Mouse (Mus musculus): ENCODE measurements around the gene Fam53a. TPM values are rescaled to one million over a fixed set of nuclear protein-coding genes. Genes with fewer than 3 reads are reported as not detected.

Fam53a gene
- polyA plus RNA-seq, 1 experiment from 2014 or later: 26.7 TPM

DNA sequence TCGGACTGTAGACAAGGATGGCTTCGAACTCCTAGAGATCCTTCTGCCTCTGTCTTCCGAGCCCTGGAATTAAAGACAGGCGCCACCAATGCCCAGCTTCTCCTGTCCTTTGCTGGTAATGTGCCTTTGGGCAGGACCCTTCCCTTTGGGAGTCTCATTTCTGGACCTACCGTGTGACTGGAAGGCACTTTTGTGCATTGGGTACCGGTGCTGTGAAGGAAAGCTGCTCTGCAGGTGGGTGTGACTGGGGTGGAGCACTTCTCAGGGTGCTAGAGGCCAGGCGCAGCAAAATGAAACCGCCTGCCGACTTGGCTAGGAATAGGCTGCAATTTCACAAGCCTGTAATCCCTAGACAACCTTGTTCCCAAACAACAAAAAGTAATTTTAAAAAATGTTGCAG, 626 bp upstream of the Fam53a start:
- peak; percentile 66 for DNase-seq
- 2% methylated on average over 9 of the region's 9 CpGs for whole genome bisulfite sequencing (ENCODE audit: insufficient replicate concordance)

DNA sequence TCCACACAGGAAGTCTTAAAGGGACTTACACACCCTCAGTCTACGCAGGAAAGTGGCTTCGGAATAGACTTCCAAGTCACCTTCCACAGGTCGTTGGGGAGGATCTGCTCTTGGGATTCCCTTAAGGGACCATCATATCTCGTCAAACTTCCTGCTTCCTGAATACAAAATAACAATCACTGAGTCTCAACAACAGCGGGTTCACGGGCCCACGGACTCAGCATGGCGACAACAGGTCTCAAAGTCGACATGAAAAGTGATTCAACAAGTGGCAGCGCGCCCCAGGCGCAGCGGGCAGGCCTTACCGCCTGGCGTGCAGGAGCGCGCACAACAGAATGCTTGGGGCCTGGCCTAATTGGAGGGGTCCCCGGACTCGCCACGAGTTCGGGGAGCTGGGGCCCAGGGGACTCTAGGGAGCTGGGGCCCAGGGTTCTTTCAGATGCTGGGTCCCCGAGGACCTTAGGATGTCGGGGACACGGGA, 575 bp downstream of the Fam53a start:
- under 1% methylated on average over 24 of the region's 24 CpGs for WGBS (ENCODE audit: insufficient replicate concordance)
- Histone ChIP-seq H3K36me3 (0 out of 2 replicates have a peak, but pooled peaks cover 2% of the 10 kb centered on the region), H3K27me3 (no peaks in the 10 kb centered on the region), H3K4me3 (replicated peaks) (peak overlapping the region; percentile 85), H3K4me1 (replicated peaks) (peaks cover 44% of the 10 kb centered on the region), H3K9me3 (replicated peaks) (no peaks in the 10 kb centered on the region), H3K4me2 (peak overlapping the region; percentile 98), H3K9ac (peak overlapping the region; percentile 93), H3K27ac (peak overlapping the region; percentile 93)
- peak; percentile 50 for DNase-seq
- ATAC-seq (ENCODE audit: low read depth): peak; percentile 19; the same call in 1 of the 2 replicates

More for the DNA sequence above, 626 bp upstream of the Fam53a start:
- Histone ChIP-seq H3K4me2 (peak overlapping the region; percentile 97), H3K36me3 (peaks cover 6% of the 10 kb centered on the region), H3K27me3 (no peaks in the 10 kb centered on the region), H3K9me3 (replicated peaks) (no peaks in the 10 kb centered on the region), H3K4me3 (replicated peaks) (peak overlapping the region; percentile 85), H3K27ac (peak overlapping the region; percentile 87), H3K9ac (peak overlapping the region; percentile 75), H3K4me1 (replicated peaks) (peaks cover 37% of the 10 kb centered on the region)
- peak; percentile 73 for ATAC-seq (ENCODE audit: low read depth)

DNA sequence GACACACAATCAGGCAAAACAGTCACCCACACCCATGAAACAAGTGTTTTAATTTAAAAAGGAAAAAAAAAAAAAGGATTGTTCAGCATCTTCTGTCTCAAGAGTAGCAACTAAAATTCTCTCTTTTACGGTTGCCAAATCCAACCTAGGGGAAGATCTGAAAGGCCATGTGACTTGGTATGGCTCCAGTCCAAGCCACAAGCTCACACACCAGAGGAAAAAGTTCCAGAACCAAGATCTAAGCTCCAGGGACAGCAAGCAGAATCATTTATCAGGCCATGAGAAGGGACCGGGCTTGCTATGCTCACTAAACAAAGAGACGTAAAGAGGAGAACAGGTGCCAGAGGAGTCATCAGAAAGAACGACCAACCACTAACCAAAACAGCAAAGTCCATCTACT, 1.5 kb downstream of the Fam53a start:
- Histone ChIP-seq H3K27ac (no peak overlapping the region), H3K4me1 (replicated peaks) (peaks cover 44% of the 10 kb centered on the region), H3K27me3 (no peaks in the 10 kb centered on the region), H3K36me3 (0 out of 2 replicates have a peak, but pooled peaks cover 7% of the 10 kb centered on the region), H3K4me3 (replicated peaks) (peak overlapping the region; percentile 85), H3K9me3 (replicated peaks) (no peaks in the 10 kb centered on the region), H3K9ac (peak overlapping the region; percentile 93), H3K4me2 (peak overlapping the region; percentile 98)
- ATAC-seq (ENCODE audit: low read depth): no peak
- no peak for DNase-seq
- WGBS (ENCODE audit: insufficient replicate concordance): 42% methylated on average over 4 of the region's 4 CpGs

DNA sequence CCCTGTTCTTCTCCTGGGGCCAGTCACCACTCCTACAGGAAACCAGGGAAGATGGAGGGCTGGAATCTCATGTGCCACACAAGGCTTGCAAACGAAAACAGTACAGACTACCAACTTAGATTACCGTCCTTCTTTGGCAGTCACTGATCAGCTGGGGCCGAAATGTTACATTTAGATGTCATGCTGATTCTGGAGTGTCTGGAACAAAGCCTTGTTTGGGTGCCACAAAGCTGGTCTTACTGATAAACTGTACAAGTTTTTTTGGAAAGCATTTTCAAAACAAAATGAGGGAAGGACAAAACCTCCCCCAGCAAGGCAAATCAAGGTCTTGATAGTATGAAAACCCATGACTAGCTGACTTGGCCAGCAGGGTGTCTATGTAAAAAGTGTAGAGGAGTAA, 5.7 kb downstream of the Fam53a start:
- Histone ChIP-seq H3K27me3 (no peaks in the 10 kb centered on the region), H3K4me3 (replicated peaks) (no peak overlapping the region), H3K27ac (no peak overlapping the region), H3K4me1 (replicated peaks) (peaks cover 38% of the 10 kb centered on the region), H3K9ac (no peak overlapping the region), H3K9me3 (replicated peaks) (no peaks in the 10 kb centered on the region), H3K4me2 (no peak overlapping the region), H3K36me3 (peaks cover 19% of the 10 kb centered on the region; the same call in 1 of the 2 replicates)
- ATAC-seq (ENCODE audit: low read depth) (no peak), DNase-seq (no peak)
- WGBS (ENCODE audit: insufficient replicate concordance): 65% methylated on average over 3 of the region's 3 CpGs

DNA sequence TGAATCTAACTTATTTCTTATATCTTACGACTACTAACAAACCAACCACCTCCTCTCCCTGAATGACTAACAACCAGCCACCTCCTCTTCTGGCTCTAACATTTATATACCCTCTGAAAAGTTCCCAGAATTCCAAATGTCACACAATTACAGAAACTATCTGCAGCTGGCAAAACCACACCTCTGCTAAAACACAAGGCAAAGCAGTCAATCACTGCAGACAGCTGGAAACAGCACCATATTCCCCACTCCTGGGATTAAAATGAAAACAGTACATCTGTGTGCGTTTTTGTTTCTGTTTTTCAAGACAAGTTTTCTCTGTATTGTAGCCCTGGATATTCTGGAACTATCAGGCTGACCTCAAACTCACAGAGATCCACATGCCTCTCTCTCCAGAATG, 6.8 kb downstream of the Fam53a start:
- no peak for DNase-seq
- Histone ChIP-seq H3K27ac (no peak overlapping the region), H3K4me1 (replicated peaks) (peaks cover 31% of the 10 kb centered on the region), H3K4me2 (no peak overlapping the region), H3K9me3 (replicated peaks) (no peaks in the 10 kb centered on the region), H3K36me3 (peaks cover 19% of the 10 kb centered on the region; the same call in 1 of the 2 replicates), H3K27me3 (no peaks in the 10 kb centered on the region), H3K9ac (no peak overlapping the region), H3K4me3 (replicated peaks) (no peak overlapping the region)
- no peak for ATAC-seq (ENCODE audit: low read depth)
- WGBS (ENCODE audit: insufficient replicate concordance): 72% methylated on average over 2 of the region's 2 CpGs

DNA sequence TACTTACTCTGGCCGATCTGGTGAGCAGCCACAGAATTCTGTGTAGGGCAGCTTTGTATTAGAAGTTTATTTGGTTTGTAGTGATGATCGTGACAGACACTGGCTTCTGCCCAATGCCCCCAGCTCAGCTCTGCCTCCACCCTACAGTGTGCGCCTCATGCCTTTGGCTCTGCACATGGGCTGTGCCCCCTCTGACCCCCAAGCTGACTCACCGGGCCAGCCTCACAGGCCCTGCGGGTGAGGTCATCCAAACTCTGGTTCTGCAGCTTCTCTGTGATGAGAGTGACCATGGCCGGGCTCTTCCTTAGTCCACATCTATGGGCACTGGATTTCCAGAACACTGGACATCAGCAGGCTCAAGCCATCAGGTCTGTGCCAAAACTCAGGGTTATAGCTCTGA, 15.0 kb downstream of the Fam53a start:
- no peak overlapping the region for H3K4me3 ChIP-seq (replicated peaks)
- H3K36me3 ChIP-seq: peaks cover 36% of the 10 kb centered on the region
- no peaks in the 10 kb centered on the region for H3K27me3 ChIP-seq
- DNase-seq (no peak), ATAC-seq (ENCODE audit: low read depth) (no peak)
- no peak overlapping the region for H3K27ac ChIP-seq
- WGBS (ENCODE audit: insufficient replicate concordance): 88% methylated on average over 6 of the region's 6 CpGs
- H3K4me1 ChIP-seq (replicated peaks): 0 out of 2 replicates have a peak, but pooled peaks cover 3% of the 10 kb centered on the region
- H3K4me2 ChIP-seq: no peak overlapping the region
- H3K9me3 ChIP-seq (replicated peaks): no peaks in the 10 kb centered on the region
- no peak overlapping the region for H3K9ac ChIP-seq

DNA sequence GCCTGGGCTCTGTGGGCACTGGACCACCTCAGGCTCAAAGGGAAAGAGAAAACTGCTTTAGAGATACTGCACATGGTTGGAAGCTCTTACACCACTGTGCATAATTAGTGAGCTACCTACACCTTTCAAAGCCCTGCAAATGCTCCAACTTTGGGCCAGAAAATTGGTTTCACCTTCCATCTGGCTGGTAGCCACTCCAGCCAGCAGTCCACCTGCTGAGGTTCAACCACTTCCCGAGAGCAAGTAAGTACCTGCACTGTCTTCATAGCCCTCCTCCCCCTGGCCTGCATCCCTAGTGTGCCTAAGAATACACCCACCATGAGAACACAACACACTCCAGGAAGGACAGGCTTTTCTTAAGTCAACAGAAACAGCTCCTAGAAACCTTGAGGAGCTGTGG, 17.6 kb downstream of the Fam53a start:
- Histone ChIP-seq H3K27ac (no peak overlapping the region), H3K4me2 (no peak overlapping the region), H3K4me1 (replicated peaks) (0 out of 2 replicates have a peak, but pooled peaks cover 3% of the 10 kb centered on the region), H3K27me3 (no peaks in the 10 kb centered on the region), H3K9me3 (replicated peaks) (no peaks in the 10 kb centered on the region), H3K36me3 (peaks cover 61% of the 10 kb centered on the region), H3K9ac (no peak overlapping the region), H3K4me3 (replicated peaks) (no peak overlapping the region)
- ATAC-seq (ENCODE audit: low read depth) (no peak), DNase-seq (no peak)
- WGBS (ENCODE audit: insufficient replicate concordance): 87% methylated on average over 1 of the region's 1 CpGs

DNA sequence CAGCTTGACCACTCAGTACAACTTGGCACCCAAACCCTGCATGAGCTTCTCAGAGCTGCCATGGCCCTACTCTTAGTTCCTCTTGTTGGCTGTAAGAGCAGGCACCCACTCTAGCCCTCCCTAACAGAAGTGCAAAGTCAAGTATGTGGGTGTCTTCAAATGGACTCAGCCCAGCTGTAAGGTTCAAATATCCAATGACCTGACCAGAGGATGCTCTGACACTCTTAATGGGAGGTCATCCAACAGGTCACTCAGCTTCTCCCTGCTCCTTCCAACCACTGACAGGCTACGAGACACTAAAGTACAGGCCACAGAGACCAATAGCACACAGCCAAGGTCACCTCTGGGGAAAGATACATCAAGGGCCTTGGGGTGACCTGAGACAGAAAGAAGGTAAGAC, 20.2 kb downstream of the Fam53a start:
- no peaks in the 10 kb centered on the region for H3K27me3 ChIP-seq
- 74% methylated on average over 1 of the region's 1 CpGs for WGBS (ENCODE audit: insufficient replicate concordance)

DNA sequence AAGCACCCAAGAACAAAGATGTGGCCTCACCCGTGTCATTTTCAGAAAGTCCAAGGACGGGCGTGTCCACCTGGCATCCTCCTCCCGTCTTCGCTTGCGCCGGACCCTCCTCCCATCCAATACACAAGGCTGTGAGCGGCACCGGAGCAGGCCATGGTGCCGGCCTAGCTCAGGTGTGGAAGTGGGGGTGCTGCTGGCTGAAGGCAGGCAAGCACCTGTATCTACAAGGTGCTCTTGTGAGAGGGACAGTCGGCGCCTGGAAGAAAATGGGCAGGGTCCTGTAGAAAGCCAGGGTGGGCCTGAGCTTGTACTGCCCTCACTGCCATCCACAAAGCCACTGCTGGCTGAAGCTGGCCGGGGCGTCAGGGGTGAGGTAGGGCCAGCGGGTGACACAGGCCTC, 22.0 kb downstream of the Fam53a start:
- WGBS (ENCODE audit: insufficient replicate concordance): 86% methylated on average over 15 of the region's 15 CpGs
- H3K9me3 ChIP-seq (replicated peaks): no peaks in the 10 kb centered on the region
- no peak overlapping the region for H3K4me3 ChIP-seq (replicated peaks)
- no peak for ATAC-seq (ENCODE audit: low read depth)
- no peak overlapping the region for H3K27ac ChIP-seq
- H3K4me1 ChIP-seq (replicated peaks): no peaks in the 10 kb centered on the region
- no peaks in the 10 kb centered on the region for H3K27me3 ChIP-seq
- no peak for DNase-seq
- no peak overlapping the region for H3K9ac ChIP-seq
- peaks cover 67% of the 10 kb centered on the region for H3K36me3 ChIP-seq
- H3K4me2 ChIP-seq: no peak overlapping the region

More for the DNA sequence above, 20.2 kb downstream of the Fam53a start:
- no peak for ATAC-seq (ENCODE audit: low read depth)
- Histone ChIP-seq H3K4me1 (replicated peaks) (no peaks in the 10 kb centered on the region), H3K4me3 (replicated peaks) (no peak overlapping the region), H3K36me3 (peaks cover 75% of the 10 kb centered on the region), H3K27ac (no peak overlapping the region), H3K4me2 (no peak overlapping the region), H3K9ac (no peak overlapping the region), H3K9me3 (replicated peaks) (no peaks in the 10 kb centered on the region)
- DNase-seq: no peak

DNA sequence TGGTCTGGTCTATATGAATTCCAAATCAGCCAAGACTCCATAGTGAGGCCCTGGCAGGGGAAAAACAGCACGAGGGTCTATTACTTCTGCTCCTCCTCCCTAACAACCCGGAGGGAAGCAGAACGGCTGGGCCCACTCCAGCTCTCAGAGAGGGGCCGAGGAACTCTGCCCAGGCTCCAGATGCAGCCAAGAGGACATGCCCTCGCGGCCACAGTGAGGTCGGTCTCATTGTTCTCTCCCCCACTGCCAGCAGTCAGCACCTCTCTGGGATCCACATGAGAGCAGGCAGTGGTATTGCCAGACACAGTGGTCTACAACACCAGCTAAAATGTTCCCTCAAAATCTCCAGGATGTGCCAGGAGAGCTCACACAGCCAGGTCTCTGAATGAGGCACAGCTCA, 22.8 kb downstream of the Fam53a start:
- DNase-seq: no peak
- Histone ChIP-seq H3K27ac (no peak overlapping the region), H3K27me3 (no peaks in the 10 kb centered on the region), H3K4me1 (replicated peaks) (no peaks in the 10 kb centered on the region), H3K9me3 (replicated peaks) (no peaks in the 10 kb centered on the region), H3K4me2 (no peak overlapping the region), H3K36me3 (peaks cover 63% of the 10 kb centered on the region), H3K4me3 (replicated peaks) (no peak overlapping the region), H3K9ac (no peak overlapping the region)
- 71% methylated on average over 7 of the region's 7 CpGs for WGBS (ENCODE audit: insufficient replicate concordance)
- ATAC-seq (ENCODE audit: low read depth): no peak

DNA sequence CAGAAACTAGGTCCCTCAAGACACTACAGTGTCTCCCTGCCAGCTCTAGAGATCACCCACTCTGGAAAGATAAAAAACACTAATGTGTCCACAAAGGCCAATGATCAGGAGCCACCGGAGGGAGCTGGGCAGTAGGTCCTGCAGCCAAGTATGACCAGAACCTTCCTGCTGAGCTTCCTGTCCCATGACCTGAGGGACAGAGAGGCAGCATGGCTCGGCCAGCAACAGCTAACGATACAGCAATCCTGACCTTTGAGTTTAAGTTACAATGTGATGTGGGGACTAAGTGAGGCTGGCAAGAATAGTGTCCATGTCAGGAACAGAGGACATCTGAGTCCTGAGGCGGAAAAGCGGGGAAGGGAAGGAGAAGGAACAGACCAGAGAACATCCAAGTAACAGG, 24.1 kb downstream of the Fam53a start:
- ATAC-seq (ENCODE audit: low read depth): no peak
- H3K4me1 ChIP-seq (replicated peaks): no peaks in the 10 kb centered on the region
- no peak overlapping the region for H3K4me2 ChIP-seq
- 79% methylated on average over 5 of the region's 5 CpGs for WGBS (ENCODE audit: insufficient replicate concordance)
- H3K36me3 ChIP-seq: peaks cover 69% of the 10 kb centered on the region
- no peak for DNase-seq
- no peak overlapping the region for H3K27ac ChIP-seq
- H3K27me3 ChIP-seq: no peaks in the 10 kb centered on the region
- H3K9ac ChIP-seq: no peak overlapping the region
- no peaks in the 10 kb centered on the region for H3K9me3 ChIP-seq (replicated peaks)
- no peak overlapping the region for H3K4me3 ChIP-seq (replicated peaks)

DNA sequence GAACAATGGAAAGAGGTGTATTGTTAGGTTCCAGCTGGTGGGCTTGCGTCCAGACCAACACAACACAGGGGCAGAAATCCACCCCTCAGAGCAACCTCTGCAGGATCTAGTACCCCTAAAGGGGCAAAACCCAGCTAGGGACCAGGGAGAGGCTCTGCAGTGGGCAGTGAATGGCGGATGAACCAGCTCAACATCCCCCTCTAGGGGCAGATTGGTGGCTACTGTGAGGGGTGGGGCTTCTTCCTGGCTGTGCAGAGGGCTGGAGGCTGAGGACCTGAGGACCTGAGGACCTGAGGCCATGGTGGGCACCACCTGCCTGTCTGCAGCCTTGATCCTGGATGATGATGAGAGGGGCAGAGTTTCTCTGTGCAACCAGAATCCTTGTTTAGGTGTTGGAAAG, 35.8 kb downstream of the Fam53a start:
- Histone ChIP-seq H3K9ac (no peak overlapping the region), H3K27ac (no peak overlapping the region), H3K27me3 (no peaks in the 10 kb centered on the region), H3K4me1 (replicated peaks) (no peaks in the 10 kb centered on the region), H3K36me3 (no peaks in the 10 kb centered on the region), H3K9me3 (replicated peaks) (no peaks in the 10 kb centered on the region), H3K4me3 (replicated peaks) (no peak overlapping the region), H3K4me2 (no peak overlapping the region)
- DNase-seq (no peak), ATAC-seq (ENCODE audit: low read depth) (no peak)
- WGBS (ENCODE audit: insufficient replicate concordance): 24% methylated on average over 2 of the region's 2 CpGs
